Mouse (Mus musculus): Measurements from ENCODE around the gene Agbl1. TPM values are rescaled to one million over a fixed set of nuclear protein-coding genes. Genes with fewer than 3 reads are reported as not detected.
"Not testable (repeated sequence)": the region's sequence is repeated elsewhere in the genome, so short reads cannot be mapped to it uniquely, and the experiment has no call there.

Gene Agbl1
- polyA plus RNA-seq, 2 experiments from 2014 or later = not detected

GRCm38 (mm10) chr7:76594566-76595079, 364.9 kb downstream of the Agbl1 start:
- ATAC-seq = no peak

DNA sequence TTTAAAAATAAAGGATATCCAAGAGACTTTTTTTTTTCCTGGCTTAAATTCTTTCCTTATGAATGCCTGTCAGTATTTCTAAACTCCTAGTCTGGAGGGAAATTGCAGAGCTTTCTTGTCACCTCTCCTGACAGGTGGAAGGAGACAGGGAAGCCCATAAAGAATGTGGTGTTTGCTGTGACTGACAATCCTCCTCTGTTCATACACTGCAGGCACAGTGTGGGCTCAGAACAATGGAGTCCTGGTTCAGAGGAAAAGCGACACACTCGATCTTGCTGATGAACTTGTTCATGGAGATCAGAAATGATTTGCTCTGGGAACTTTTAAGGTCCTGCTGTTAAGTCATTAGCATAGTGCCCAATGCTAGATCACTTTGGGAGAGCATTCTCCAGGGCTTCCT, 368.1 kb downstream of the Agbl1 start:
- ATAC-seq = no peak

GRCm38 (mm10) chr7:76600050-76600690, 370.5 kb downstream of the Agbl1 start:
- no peak for ATAC-seq

- no peak for ATAC-seq
These were observed 399.8 kb downstream of the Agbl1 start for GRCm38 (mm10) chr7:76629528-76629927.

GRCm38 (mm10) chr7:76650984-76651383, 421.3 kb downstream of the Agbl1 start:
- ATAC-seq = no peak

- ATAC-seq = no peak
These were observed 431.4 kb downstream of the Agbl1 start for GRCm38 (mm10) chr7:76661072-76661471.

DNA sequence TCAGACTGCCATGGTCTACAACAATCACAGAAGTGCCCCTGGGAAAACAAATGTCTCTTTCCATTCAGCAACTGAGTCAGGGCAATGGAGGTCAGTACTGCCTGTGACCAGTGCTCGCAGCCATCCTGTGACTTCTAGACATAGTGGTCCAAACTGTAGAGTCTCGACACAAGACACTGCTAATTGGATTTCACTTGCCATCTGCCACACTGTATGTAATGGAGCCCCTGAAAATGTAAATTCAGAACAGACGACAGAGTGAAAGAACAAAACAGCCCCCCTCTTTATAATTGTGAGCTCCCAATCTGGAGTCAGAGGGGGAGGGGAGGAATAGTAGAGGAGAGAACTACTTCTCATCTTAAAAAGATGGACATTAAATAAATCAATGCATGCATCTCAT, 445.2 kb downstream of the Agbl1 start:
- no peak for ATAC-seq

DNA sequence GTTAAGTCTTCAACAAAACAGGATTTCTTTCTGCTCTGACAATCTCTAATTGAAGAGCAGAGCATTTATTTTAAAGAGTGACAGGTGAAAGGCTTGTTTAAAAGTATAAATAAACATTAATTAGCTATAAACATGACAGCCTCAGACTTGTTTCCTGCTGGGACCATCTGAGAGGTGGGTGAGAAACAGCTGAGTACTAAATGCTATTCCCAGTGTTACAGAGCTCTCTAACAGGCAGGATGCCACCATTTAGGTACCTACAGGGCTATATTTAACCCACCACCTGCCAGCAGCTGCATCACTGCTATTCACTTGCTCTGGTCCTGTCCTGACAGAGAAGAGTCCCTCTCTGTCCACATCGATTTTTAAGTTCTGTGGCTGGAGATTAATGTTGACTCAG, 471.5 kb downstream of the Agbl1 start:
- ATAC-seq = no peak

DNA sequence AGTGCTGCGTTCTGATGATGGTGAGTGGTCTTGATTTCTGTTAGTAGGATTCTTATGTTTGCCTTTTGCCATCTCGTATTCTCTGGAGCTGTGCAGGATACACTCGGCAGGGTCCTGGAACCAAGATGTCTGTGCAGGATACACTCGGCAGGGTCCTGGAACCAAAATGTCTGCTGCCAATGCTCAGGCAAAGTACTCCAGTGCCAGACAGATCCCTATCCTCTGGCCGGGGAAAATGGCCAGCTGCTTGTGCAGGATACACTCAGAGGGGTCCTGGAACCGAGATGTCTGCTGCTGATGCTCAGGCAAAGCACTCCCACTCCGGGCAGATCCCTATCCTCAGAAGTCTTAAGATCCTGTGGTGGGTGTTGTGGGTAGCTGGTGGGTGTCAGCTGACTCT, 502.5 kb downstream of the Agbl1 start:
- ATAC-seq = not testable (repeated sequence)

DNA sequence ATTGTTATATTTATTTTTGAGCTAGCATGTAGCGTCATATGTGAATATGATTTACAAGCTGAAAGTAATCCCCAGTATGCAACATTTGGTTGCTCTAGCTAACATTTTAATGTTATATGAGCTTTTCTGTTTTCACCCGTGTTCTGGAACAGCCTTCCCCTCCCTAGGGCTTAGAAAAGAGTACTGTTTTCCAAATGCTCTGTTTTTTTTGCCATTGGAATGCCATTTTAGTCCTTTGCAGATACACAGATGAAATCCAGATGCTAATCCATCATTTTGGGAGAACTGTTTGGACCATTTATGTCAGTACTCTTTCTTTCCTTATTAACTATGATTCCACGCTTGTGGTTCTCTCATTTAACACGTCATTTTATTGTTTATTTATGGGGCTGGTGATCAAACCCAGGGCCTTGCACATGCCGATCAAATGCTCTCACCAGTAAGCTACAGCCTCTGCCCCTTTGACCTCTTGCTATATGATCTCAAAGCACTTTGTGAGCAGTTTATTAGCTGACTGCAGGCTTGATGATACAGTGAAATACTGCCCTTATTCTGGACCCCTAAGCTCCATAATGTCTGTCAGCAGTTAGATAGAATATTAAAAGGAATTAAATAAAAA, 547.7 kb downstream of the Agbl1 start:
- ATAC-seq = no peak

GRCm38 (mm10) chr7:76780446-76780845, 550.8 kb downstream of the Agbl1 start:
- ATAC-seq = no peak

- ATAC-seq = no peak
These were observed 559.0 kb downstream of the Agbl1 start for GRCm38 (mm10) chr7:76788561-76789306.

DNA sequence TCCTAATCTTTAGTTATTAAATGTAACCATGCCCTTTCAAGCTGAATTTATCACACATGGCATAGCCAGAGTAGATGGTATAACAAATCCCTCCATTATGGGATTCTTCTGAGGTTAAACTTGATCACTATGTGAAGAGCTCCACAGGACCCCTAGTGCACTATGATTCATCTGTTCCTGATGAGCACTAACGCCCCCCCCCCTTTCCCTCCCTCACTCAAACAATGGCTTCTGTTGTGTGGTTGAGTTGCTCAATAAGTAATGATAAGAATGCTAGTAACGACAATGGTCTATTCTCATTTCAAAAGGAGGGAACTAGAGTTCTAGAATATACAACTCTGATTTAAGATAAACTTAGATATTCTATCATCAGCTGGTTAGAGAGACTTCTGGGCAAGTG, 560.4 kb downstream of the Agbl1 start:
- no peak for ATAC-seq

DNA sequence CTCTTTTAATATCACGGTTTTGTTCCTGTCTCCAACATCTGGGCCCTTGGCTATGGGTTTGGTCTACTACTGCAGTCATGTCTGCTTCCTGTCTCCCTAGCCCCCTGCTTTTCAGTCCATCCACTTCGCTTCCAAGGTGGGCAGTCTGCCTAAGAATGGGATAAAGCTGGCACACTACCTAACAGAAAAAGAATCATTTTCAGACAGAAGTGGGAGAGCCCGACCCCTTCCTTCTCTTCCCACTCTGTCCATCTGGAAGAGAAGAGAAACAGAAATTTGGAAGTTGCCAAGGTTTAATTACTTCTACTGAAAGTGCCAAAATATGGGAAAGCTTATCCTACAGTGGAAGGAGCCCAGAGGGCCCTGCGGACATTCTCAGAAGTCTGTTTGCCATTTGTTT, 561.6 kb downstream of the Agbl1 start:
- no peak for ATAC-seq

DNA sequence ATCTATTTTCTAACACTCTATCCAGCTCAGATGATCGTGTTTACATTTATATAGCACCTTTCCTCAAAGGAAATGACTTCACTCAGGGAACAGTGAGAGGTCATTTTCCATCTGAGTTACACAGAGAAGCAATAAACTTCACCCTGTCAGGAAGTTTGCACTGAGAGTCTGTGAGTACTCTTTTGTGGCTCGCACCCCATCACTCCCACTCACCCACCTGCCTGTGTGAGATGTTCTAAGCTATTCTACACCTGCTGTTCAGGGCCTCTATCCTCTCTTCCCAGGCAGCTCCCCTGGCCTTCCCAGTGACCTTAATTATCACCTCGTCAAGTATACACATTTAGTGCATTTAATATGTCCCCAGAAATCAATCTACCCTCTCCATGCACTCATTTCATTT, 580.3 kb downstream of the Agbl1 start:
- ATAC-seq = no peak

- no peak for ATAC-seq
These were observed 590.9 kb downstream of the Agbl1 start for GRCm38 (mm10) chr7:76820571-76820970.

DNA sequence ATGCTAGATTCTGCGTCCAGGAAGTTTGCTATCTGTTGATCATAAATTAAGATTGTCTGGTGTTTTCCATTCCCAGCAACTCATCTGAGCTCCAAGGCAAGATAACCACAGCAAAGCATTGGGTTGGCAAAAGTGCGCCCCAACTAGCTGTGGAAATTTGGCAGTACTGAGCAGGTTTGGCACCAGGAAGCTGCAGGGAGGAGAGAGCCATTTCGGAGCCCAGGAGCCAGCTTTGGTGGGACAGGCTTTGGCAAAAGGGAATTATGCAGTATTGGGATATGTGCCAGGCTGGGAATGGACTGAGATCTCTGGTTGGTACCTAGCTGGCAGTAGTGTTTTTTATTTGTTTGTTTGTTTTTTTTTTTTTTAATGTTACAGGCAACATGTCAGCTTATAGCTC, 612.5 kb downstream of the Agbl1 start:
- ATAC-seq = no peak

- no peak for ATAC-seq
These were observed 659.9 kb downstream of the Agbl1 start for GRCm38 (mm10) chr7:76889416-76890209.

- ATAC-seq = no peak
These were observed 674.4 kb downstream of the Agbl1 start for GRCm38 (mm10) chr7:76904096-76904495.

DNA sequence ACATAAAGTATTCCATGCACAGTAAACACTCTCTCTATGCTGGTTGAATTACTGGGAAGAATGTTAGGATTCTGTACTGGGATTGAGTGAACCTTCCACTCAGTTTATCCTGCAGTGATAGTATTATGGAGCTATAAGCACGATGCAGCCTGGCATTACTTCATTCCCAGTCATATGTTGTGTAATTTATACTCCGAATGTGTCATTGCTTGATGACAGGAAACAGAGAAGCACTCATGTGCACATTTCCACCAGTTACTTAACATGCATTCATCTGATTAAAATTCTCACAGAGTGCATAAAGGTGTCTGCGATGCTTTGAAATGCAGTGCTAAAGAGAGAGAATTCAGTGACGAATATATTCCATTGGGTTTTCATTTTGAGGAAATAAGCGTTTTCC, 682.0 kb downstream of the Agbl1 start:
- no peak for ATAC-seq

DNA sequence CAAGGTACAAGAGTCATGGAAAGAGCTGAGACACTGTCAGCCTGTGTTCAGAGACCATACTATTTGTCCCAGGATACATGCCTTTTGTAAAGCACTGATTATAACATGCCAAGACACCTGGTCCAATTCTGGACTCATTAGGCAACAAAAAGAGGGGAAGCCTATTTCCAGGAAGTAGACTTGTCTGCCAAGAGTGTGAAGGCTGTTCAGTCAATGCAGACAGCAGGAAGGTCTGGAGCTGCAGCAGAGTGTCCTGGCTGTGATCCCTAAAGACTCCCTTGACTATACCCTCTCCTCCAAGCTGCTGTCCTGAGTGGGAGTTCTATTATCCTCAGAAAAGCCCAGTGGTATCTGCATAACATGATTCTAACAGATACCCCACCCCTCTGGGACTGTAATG, 689.2 kb downstream of the Agbl1 start:
- no peak for ATAC-seq

- no peak for ATAC-seq
These were observed 692.0 kb downstream of the Agbl1 start for GRCm38 (mm10) chr7:76921671-76922070.

DNA sequence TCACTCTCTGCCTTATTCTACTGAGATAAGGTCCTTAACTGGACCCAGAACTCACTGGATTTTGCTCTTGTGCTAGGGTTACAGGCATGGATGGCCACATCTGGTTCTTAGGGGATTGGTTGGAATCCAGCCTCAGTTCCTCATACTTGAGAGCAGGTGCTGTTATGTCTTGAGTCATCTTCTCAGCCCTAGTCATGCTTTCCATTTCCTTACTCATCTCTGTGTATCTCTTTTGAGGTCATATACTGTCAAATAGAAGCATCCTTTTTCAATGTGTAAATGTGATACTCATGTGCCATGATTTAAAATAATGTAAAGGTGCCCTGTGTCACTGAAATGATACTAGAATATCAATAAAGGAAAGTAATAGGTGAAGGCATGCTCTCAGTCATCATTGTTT, 705.5 kb downstream of the Agbl1 start:
- no peak for ATAC-seq
